Mouse (Mus musculus) heart, embryonic 12.5 days (tissue): ENCODE data around the gene Med16. TPM values are rescaled to one million over a fixed set of nuclear protein-coding genes. Genes with fewer than 3 reads are reported as not detected.

Source experiments
- ATAC-seq: fragments of 200-750 bp; cut with Nextera tagmentation; 2 replicates; pipeline ENCODE4 v1.8.0; 2017; ENCODE audit warnings: moderate TSS enrichment, moderate library complexity; ENCODE audit not compliant: insufficient number of reproducible peaks, low FRiP score
- H3K27ac ChIP-seq: fragments of 300-500 bp; sonication (generic); 2 replicates; pipeline ENCODE4 v1.5.1; 2016; ENCODE audit warnings: mild to moderate bottlenecking, moderate library complexity; ENCODE audit not compliant: poor library complexity, severe bottlenecking
- H3K27me3 ChIP-seq: fragments of 300-500 bp; sonication (generic); replicated peaks from 2 replicates; pipeline ENCODE4 v1.6.1; 2016; ENCODE audit warnings: mild to moderate bottlenecking, moderate library complexity
- H3K36me3 ChIP-seq: fragments of 300-500 bp; sonication (generic); 2 replicates; pipeline ENCODE4 v1.6.1; 2016; ENCODE audit warnings: mild to moderate bottlenecking, moderate library complexity
- H3K4me1 ChIP-seq: fragments of 300-500 bp; sonication (generic); replicated peaks from 2 replicates; pipeline ENCODE4 v1.6.1; 2016; ENCODE audit warnings: mild to moderate bottlenecking
- H3K4me2 ChIP-seq: fragments of 300-500 bp; sonication (generic); 2 replicates; pipeline ENCODE4 v1.6.1; 2016; ENCODE audit warnings: mild to moderate bottlenecking, moderate library complexity
- H3K4me3 ChIP-seq: fragments of 300-500 bp; sonication (generic); 2 replicates; pipeline ENCODE4 v1.5.1; 2016; ENCODE audit warnings: mild to moderate bottlenecking
- H3K9ac ChIP-seq: fragments of 300-500 bp; sonication (generic); 2 replicates; pipeline ENCODE4 v1.6.1; 2016; ENCODE audit warnings: mild to moderate bottlenecking, moderate library complexity
- H3K9me3 ChIP-seq: fragments of 300-500 bp; sonication (generic); replicated peaks from 2 replicates; pipeline ENCODE4 v1.6.1; 2016; ENCODE audit warnings: mild to moderate bottlenecking, moderate library complexity
- WGBS: fragments of 180-500 bp; shearing (Covaris S2); methylation state at CpG from one replicate; pipeline ENCODE4 v1.1.7; 2016; 5-methylcytosine and 5-hydroxymethylcytosine counted together
- polyA plus RNA-seq: library from polyadenylated mRNA; unstranded; fragments of >200 nt; fragmentation: Nextera tagmentation; extraction: Ambion mirVana; gene quantifications from 2 replicates; pipeline ENCODE4 v1.2.1, GENCODE M21; 2016

Med16 gene
- polyA plus RNA-seq, 1 experiment from 2014 or later: 48.3 TPM

- Histone ChIP-seq H3K9me3 (no peaks in the 10 kb centered on the region), H3K27ac (peak overlapping the region; percentile 75), H3K4me1 (peaks cover 91% of the 10 kb centered on the region), H3K4me3 (0 out of 2 replicates have a peak overlapping the region, but pooled peaks have one; percentile 4), H3K27me3 (no peaks in the 10 kb centered on the region), H3K4me2 (peak overlapping the region; percentile 49), H3K9ac (peak overlapping the region; percentile 46), H3K36me3 (peaks cover 48% of the 10 kb centered on the region)
- WGBS: 10% methylated on average over 8 of the region's 8 CpGs
- peak; percentile 17; the same call in 1 of the 2 replicates for ATAC-seq
Measured at GRCm38 (mm10) chr10:79932736-79933135, 24.0 kb upstream of the Med16 start.

GRCm38 (mm10) chr10:79931797-79932196, 23.1 kb upstream of the Med16 start:
- 78% methylated on average over 9 of the region's 9 CpGs for whole genome bisulfite sequencing
- peak overlapping the region; percentile 49; the same call in 1 of the 2 replicates for H3K4me2 ChIP-seq
- H3K27ac ChIP-seq: no peak overlapping the region

GRCm38 (mm10) chr10:79930826-79931186, 22.1 kb upstream of the Med16 start:
- Histone ChIP-seq H3K4me1 (peaks cover 80% of the 10 kb centered on the region), H3K36me3 (peaks cover 43% of the 10 kb centered on the region), H3K9me3 (no peaks in the 10 kb centered on the region), H3K9ac (no peak overlapping the region), H3K27me3 (no peaks in the 10 kb centered on the region), H3K4me3 (no peak overlapping the region), H3K4me2 (no peak overlapping the region), H3K27ac (no peak overlapping the region)
- 87% methylated on average over 16 of the region's 16 CpGs for WGBS
- ATAC-seq: no peak

More at GRCm38 (mm10) chr10:79931797-79932196, 23.1 kb upstream of the Med16 start:
- no peak for ATAC-seq
- Histone ChIP-seq H3K4me3 (no peak overlapping the region), H3K36me3 (peaks cover 43% of the 10 kb centered on the region), H3K9ac (no peak overlapping the region), H3K4me1 (peaks cover 82% of the 10 kb centered on the region), H3K9me3 (no peaks in the 10 kb centered on the region), H3K27me3 (no peaks in the 10 kb centered on the region)

GRCm38 (mm10) chr10:79929967-79930825, 21.5 kb upstream of the Med16 start:
- H3K4me3 ChIP-seq: no peak overlapping the region
- H3K27me3 ChIP-seq: no peaks in the 10 kb centered on the region
- H3K4me1 ChIP-seq: peaks cover 78% of the 10 kb centered on the region
- ATAC-seq: no peak
- H3K4me2 ChIP-seq: peak overlapping the region; percentile 80; the same call in 1 of the 2 replicates
- H3K36me3 ChIP-seq: peaks cover 40% of the 10 kb centered on the region
- H3K9ac ChIP-seq: peak overlapping the region; percentile 96; the same call in 1 of the 2 replicates
- H3K27ac ChIP-seq: peak overlapping the region; percentile 98
- 87% methylated on average over 18 of the region's 18 CpGs for WGBS
- no peaks in the 10 kb centered on the region for H3K9me3 ChIP-seq

- Histone ChIP-seq H3K4me2 (peak overlapping the region; percentile 80), H3K4me1 (peaks cover 67% of the 10 kb centered on the region), H3K9ac (peak overlapping the region; percentile 96), H3K9me3 (no peaks in the 10 kb centered on the region), H3K27me3 (0 out of 2 replicates have a peak, but pooled peaks cover 2% of the 10 kb centered on the region), H3K36me3 (peaks cover 34% of the 10 kb centered on the region), H3K27ac (peak overlapping the region; percentile 98), H3K4me3 (peak overlapping the region; percentile 94)
- ATAC-seq: no peak
- 22% methylated on average over 9 of the region's 9 CpGs for WGBS
Measured at GRCm38 (mm10) chr10:79928907-79929701, 20.4 kb upstream of the Med16 start.

GRCm38 (mm10) chr10:79928030-79928694, 19.4 kb upstream of the Med16 start:
- Histone ChIP-seq H3K4me3 (peak overlapping the region; percentile 94), H3K36me3 (peaks cover 25% of the 10 kb centered on the region), H3K4me2 (peak overlapping the region; percentile 80), H3K4me1 (peaks cover 57% of the 10 kb centered on the region), H3K9me3 (no peaks in the 10 kb centered on the region), H3K9ac (peak overlapping the region; percentile 96), H3K27me3 (peaks cover 7% of the 10 kb centered on the region), H3K27ac (peak overlapping the region; percentile 98)
- WGBS: under 1% methylated on average over 29 of the region's 29 CpGs
- ATAC-seq: peak; percentile 7

- H3K9me3 ChIP-seq: no peaks in the 10 kb centered on the region
- H3K27ac ChIP-seq: peak overlapping the region; percentile 98
- H3K4me2 ChIP-seq: peak overlapping the region; percentile 80
- ATAC-seq: peak; percentile 51
- H3K27me3 ChIP-seq: peaks cover 14% of the 10 kb centered on the region
- under 1% methylated on average over 52 of the region's 54 CpGs for WGBS
- peak overlapping the region; percentile 96 for H3K9ac ChIP-seq
- peaks cover 50% of the 10 kb centered on the region for H3K4me1 ChIP-seq
- H3K4me3 ChIP-seq: peak overlapping the region; percentile 94
- H3K36me3 ChIP-seq: peaks cover 23% of the 10 kb centered on the region
Measured at GRCm38 (mm10) chr10:79927324-79928029, 18.8 kb upstream of the Med16 start.

- H3K9ac ChIP-seq: peak within 1 kb of the TSS; percentile 96
- H3K36me3 ChIP-seq: peaks cover 16% of the 10 kb centered on the region
- peak within 1 kb of the TSS; percentile 94 for H3K4me3 ChIP-seq
- no peaks in the 10 kb centered on the region for H3K9me3 ChIP-seq
- peak within 1 kb of the TSS; percentile 98 for H3K27ac ChIP-seq
- H3K4me1 ChIP-seq: peaks cover 45% of the 10 kb centered on the region
- WGBS: under 1% methylated on average over 63 of the region's 63 CpGs
- peak within 1 kb of the TSS; percentile 80 for H3K4me2 ChIP-seq
- ATAC-seq: peak; percentile 84
- peaks cover 22% of the 10 kb centered on the region for H3K27me3 ChIP-seq
Measured at GRCm38 (mm10) chr10:79926491-79927323, 18.0 kb upstream of the Med16 start, which contains the start of gene Arid3a. Gene Arid3a, plus strand, starts transcription at chr10:79927043.

- Histone ChIP-seq H3K4me2 (peak overlapping the region; percentile 80), H3K9me3 (no peaks in the 10 kb centered on the region), H3K27me3 (peaks cover 29% of the 10 kb centered on the region), H3K4me1 (peaks cover 46% of the 10 kb centered on the region), H3K27ac (peak overlapping the region; percentile 98), H3K9ac (peak overlapping the region; percentile 96), H3K4me3 (peak overlapping the region; percentile 94), H3K36me3 (peaks cover 8% of the 10 kb centered on the region)
- ATAC-seq: no peak
- 10% methylated on average over 14 of the region's 15 CpGs for WGBS
Measured at GRCm38 (mm10) chr10:79925785-79926490, 17.2 kb upstream of the Med16 start.
